Mouse (Mus musculus): Measurements from ENCODE around the gene D630039A03Rik.

D630039A03Rik gene

DNA sequence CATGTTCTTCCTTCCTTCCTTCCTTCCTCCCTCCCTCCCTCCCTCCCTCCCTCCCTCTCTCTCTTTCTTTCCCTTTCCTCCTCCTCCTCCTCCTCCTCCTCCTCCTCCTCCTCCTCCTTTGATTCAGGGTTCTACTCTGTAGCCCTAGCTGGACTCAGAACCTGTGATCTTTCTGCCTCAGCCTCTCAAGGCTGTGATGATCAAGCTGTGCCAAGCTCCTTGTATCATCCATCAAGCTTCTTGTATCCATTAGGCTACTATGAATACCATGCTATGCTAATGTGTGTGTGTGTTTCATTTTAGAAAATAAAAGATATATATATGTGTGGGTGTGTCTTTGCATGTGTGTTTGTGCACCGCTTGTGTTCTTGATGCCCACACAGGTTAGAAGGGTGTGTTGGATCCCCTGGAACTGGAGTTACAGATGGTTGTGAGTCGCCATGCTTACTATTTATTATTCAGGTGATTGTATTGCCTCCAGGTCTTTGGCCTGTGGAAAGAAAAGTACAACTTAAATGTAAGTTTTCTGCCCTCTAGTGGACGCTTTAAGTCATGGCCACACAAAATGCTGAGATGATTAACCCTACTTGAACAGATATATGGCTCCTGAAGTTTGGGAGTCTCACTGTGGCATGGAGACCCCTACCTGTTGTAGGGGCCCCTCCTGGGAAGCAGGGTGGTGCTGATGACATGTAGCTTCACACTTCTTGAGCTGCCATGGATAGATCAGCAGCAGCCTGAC is 11.5 kb upstream of the D630039A03Rik start:
- peak; percentile 78 for DNase-seq (ENCODE audit: low read depth, low spot score)

DNA sequence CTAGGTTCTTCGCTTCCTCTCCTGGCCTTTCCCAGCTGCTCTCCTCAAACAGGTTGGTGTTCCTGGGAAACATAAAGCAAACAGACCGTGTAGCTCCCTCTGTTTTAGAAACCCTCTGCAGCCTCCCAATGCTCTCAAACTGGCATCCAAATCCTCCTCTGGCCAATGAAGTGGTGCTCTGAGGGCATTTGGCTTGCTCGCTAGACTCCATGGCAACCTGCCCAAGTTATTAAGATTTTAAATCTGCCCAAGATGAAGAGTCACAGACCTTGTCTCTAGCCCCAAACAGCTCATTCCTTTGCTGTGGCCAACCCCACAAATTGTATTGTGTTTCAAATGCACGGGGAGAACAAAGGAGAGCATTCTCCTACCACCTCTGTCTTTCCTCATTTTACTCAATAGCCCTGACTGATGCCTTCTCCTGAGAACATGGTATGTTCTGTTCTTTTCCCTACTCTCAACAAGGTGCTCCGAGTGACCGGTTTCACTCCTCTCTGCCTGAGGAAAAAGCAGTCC is 8.5 kb upstream of the D630039A03Rik start:
- no peak for DNase-seq (ENCODE audit: low read depth, low spot score)

DNA sequence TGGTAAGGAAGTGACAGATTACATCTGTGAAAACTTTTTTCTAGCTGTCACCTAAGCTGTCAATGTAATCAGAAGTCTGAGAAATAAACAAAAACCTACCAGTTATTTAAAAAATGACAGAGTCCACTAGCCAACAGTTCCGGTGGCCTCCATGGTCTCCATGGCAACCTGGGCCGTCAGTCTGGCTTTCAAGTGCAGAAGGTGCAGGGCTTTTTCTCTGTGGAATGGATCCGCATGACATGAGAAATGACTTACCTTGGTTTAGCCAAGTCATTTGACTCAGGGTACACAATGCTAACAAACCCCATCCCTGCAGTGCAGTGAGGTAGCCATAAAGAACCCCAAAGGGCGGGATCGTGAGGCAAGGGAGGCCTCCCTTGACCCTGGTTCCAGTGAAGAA is 6.1 kb upstream of the D630039A03Rik start:
- DNase-seq (ENCODE audit: low read depth, low spot score), result no peak

DNA sequence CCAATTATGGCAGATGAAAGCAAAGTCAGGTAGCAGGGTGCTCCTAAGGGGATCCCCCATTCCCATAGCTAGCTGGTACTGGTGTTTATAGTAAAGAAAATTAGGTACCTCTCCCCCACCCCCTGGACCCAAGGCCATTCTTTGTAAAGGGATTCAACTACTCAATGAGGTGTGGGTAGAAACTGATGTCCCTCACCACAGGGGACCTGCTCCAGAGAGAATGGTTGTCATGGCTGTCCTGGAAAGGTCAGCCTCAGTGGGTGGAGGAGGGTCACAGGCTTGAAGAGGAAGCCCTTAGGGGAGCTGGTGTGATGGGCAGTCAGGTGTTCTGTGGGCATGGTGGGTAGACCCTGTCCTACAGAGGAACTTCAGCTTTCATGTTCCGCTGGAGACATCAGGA is 4.4 kb upstream of the D630039A03Rik start:
- DNase-seq (ENCODE audit: low read depth, low spot score), result no peak

DNA sequence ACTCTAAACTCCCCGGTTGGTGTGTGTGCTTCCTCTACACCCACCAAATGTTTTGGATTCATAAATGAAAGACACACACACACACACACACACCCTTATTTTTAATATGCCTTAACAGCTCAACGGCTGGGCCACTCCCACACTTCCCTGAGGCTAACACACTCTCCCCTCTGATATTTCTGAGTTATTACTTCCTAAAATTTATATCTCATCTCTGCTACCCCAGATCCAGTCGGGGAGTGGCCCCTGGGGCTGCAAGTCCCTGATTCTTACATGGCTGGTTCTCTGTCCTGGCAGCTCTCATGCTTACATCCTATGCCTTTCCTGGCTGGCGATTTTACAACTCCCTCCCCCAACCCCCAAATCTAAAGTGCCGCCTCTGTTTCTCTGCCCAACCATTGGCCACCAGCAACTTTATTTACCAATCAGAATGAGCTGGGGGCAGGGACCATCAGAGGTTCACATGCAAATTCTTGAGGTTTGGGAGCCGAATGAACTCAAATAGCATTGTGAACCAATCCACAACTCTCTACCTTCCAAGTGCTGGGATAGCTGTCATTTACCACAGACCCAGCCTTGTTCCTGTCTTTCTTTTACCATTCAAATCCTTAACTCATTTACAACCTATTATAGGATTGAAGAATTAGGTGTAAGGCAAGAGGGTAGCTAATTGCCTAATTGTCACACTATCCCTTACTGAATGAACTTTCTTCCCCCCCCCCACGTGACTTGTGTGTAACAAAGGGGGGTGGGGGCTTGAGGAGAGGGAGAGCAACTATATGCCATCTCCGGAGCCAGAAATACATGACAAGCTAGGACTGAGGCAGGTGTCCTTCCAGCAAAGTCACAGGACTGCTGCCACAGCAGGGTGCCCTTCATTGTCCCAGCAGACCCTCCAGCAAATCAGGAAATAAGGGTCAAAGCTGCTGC is 3.7 kb upstream of the D630039A03Rik start:
- no peak for DNase-seq (ENCODE audit: low read depth, low spot score)

DNA sequence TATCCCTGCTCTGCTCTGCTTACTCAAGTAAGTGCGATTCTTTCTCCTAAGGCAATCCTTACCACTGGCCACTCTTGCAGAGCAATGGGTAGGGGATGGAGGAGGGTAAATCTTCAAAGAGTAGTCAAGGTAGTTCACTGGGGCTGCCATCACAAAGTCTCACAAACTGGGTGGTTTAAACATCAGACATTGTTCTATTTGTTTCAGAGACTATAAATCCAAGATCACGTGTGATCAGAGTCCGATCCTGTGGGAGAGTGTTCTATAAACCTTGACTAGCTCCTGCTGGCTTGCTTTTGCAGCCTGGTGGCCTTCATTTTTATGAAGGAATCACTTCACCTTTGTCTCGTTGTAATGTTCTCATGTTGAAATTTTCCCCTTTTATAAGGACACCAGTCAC is 614 bp upstream of the D630039A03Rik start:
- no peak for DNase-seq (ENCODE audit: low read depth, low spot score)

DNA sequence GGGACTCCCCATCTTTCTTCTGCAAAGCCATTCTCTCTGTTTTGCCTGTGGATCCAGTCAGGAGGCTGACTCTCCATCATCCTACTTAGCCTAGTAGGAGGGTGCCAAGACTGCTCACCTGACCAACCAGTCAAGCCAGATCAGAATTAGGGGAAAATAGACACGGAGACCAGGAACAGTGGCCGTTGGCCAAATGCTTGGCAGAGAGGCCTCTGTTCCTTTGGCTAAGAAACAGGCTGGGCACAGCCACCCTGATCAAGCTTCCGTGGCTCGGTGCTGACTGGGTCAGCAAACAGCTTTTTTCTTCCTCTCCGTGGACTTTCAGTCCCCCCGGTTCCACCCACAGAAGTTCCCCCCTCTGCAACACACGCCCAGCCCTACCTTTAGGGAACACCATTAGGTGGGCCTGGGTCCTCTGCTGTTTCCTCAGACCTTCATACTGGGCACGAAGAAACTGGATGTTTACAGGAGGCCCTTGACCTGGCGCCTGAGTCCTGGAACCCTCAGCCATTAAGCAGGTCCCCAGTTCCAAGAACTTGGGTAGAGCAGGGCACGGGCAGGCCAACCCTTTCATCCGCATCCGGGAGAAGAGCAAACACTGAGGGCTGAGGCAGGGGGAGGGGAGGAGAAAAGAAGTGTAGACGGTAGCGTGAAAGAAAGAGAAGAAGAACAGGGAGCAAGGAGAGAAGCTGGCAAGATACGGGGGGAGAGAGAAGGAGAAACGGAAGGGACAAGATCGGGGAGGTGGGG is 706 bp downstream of the D630039A03Rik start:
- DNase-seq (ENCODE audit: low read depth, low spot score), result no peak

DNA sequence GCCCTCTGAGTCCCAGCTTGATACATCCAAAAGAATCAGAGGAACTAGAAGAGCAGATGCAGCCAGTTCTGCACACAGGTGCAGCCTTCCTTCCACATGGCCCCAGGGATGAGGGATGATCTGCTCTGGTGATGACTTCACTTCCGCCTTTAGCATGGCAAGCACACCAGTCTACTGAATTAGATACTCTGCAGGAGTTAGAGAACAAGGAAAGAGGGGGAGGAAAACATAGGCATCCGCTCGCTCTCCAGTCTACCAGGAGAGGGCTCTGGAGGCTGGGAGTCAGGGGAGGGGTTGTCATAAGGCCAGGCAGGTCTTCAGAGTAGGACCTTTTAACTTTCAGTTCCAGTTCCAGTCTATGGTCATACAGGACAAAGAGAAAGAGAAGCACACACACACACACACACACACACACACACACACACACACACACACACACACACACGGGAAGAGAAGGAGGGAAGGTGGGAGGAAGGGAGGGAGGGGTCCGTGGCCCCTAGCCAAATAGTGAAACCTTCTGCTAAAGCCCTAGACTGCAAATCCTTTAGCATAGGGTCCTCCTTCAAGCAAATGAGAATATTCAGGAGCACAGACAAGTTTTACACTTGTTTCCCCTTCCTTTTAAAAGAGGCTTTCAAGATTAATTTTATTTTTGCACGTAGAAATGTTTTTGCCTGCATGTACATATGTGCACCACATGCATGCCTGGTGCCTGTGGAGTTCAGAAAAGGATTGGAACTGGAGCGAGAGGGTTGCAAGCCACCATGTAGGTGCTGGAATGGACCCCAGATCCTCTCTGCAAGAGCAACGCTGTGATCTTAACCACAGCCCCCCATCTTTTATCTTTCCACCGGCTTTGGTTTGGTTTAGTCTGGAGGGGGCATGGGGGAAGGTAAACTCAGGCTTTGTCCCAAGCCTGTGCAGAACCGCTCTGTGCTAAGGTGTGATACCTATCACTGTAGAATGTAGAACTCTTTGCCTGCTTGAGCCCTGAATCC is 1.6 kb downstream of the D630039A03Rik start:
- no peak for DNase-seq (ENCODE audit: low read depth, low spot score)

DNA sequence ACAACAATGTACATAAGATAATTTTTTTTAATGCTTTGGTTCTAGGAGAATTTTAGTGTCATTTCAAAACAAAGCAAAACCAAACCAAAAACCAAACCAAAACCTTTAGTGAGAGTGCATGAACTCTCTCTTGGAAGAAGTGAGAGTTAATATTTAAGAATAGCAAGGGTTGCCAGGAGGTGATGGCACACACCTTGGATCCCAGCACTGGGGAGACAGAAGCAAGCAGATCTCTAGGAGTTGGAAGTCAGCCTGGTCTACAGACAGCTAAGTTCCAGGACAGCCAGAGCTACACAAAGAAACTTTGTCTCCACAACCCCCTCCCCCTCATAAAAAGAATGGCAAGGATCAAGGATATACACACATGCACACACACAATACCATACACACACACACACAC is 3.1 kb downstream of the D630039A03Rik start:
- no peak for DNase-seq (ENCODE audit: low read depth, low spot score)

DNA sequence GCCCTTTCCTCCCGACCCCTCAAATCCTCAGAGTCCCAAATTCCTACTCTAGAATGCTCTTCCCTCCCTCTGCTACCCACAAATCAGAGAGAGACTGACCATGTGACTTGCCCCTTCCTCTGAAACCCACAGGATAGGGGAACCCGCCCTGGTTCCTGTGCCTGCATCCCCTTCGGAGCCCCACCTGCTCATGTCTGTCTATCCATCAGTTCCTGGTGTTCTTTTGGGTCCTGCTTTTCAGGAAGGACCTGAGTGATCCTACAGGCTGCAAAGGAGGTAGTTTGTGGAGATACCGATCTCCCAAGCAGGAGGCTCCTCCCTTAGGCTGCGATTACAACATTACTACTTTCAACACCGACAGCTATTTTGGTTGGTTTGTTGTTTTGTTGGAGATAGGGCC is 7.2 kb downstream of the D630039A03Rik start:
- DNase-seq (ENCODE audit: low read depth, low spot score), result no peak

DNA sequence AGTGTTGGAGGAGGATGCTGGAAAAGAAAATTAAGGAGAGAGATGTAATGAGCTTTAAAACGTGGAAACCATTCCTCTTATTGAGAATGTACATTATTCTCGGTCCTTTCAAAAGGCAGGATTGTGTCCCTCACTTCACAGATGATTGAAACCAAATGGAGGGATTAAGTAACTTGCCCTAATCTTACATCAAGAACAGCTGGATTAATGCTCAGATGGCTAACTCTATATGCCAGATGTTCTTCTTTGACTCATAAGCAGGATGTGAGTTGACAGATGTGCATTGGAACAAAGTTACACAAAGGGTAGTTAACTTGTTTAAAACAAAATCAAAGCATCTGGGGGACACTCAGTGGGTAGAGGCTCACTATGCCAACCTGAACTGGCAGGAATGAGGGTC is 9.4 kb downstream of the D630039A03Rik start:
- DNase-seq (ENCODE audit: low read depth, low spot score), result no peak

DNA sequence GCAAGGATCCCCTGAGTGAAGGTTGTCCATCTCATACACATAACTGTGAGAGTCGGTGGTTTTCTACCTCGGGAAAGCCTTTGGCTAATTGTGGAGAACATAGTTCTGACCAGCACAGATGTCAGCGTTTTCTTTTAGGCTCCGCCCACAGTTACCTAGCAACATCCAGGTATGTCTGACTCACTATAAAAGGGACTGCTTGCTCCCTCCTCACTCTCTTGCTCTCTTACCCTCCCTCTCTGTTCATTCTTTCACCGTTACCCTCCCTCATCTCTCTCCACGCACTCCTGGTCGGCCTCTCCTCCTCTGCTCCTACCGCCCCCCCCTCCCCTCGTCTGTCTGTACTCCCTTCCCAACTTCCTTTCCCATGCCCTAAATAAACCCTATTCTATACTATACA is 11.5 kb downstream of the D630039A03Rik start:
- DNase-seq (ENCODE audit: low read depth, low spot score), result peak; percentile 29

DNA sequence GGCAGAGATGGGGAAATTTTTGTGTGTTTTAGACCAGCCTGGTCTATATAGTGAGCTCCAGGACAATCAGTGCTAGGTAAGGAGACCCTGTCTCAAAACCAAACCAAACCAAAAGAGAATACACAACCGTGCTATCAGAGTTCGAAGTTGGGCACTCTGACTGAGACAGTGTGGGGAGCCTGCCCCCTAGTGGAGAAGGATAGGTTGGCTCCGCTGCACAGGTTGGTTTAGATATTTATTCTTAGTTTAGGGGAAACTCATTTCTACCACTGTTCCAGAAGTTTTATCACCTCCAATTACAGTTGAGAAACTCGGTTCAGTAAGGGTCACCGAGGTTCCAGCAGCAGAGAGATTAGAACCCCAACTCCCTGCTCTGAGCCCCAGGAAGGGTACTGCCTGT is 11.9 kb downstream of the D630039A03Rik start:
- peak; percentile 79 for DNase-seq (ENCODE audit: low read depth, low spot score)

DNA sequence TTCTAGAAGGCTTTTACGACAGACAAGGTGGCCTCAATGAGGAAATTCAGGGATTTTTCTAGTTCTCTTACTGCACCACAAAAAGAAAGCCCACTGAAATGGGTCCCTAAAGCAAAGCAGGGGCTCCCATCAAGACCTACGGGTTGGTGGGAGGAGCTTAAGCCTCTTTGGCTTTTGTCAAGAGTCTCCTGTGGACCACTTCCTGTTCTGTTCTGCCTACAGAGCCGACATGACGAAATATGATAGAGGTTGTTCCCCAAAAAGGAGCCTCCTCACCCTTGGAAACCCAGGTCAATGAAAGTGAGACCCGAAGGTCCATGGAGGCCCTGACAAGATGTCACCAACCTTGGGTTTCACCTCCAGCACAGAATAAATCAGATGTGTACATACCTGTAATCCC is 13.5 kb downstream of the D630039A03Rik start:
- DNase-seq (ENCODE audit: low read depth, low spot score), result no peak

DNA sequence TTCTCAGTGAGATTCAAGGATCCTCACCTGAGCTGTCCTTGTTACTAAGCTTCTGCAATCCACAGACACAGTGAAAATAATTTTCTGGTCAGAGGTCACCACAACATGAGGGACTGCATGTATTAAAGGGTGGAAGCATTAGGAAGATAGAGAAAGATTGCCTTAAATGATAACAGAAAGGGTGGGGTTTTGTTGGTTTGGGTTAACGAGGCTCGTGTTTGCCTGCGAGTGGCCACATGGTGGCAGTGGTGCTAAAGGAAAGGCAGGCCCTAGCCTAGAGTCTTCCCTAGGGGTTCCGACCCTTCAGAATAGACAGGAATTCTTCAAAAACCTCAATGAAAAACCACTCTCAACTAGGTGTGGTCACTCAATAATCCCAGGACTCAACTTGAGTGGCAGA is 14.9 kb downstream of the D630039A03Rik start:
- peak; percentile 45 for DNase-seq (ENCODE audit: low read depth, low spot score)

DNA sequence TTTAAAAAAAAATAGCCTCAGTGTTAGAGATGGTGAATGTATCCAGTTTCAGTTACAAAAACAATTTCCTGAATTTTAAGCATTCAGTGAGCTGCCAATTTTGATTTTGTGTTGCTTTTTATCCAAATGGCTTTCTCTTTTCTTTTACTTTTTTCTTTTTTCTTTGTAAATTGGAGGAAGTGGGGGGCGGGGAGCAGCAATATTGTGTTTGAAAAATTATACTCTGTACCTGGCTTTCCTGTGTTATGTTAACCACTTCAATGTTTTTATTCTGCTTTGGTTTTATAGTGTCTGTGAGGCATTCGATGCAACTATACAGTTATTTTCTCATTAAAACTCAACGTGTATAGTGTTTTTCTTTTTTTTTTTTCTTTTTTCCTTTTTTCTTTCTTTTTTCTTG is 19.5 kb downstream of the D630039A03Rik start:
- DNase-seq (ENCODE audit: low read depth, low spot score), result no peak

DNA sequence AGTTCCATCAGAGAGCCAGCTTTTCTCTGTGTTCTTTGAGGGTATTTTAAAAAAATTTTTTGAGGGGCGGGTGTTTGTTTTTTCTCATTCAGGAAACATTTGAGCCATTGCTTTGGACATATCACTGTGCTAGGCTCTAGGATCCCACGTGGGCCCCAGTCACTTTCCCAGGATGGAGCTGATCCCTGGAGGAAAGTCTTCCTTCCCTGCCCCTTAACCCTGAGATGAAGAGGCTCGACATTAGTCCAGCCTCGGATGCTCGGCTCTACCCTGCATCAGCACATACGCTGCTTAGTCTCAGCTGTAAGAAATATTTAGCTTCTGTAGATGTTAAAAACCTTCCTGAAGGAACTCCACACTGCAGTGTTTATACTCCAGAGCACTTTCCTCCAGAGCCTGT is 20.2 kb downstream of the D630039A03Rik start:
- no peak for DNase-seq (ENCODE audit: low read depth, low spot score)

DNA sequence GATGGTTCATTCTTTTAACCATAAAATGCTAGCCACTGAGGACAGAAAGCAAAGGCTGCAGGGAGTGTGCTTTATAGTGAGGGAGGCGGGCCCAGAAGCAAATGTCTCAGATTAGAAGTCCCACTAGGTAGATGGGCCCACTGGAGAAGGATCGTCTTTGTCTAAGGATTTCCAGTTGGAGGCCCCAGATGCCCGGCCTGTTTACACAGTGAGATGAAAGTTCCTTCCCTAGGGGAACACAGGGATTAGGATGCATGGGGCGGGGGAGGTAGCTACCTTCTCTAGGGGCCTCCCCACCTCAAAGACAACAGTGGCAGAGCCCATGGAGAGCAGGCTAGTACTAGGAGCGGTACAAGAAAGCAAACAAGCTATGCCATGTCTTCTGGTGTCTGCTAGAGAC is 21.0 kb downstream of the D630039A03Rik start:
- DNase-seq (ENCODE audit: low read depth, low spot score), result no peak

DNA sequence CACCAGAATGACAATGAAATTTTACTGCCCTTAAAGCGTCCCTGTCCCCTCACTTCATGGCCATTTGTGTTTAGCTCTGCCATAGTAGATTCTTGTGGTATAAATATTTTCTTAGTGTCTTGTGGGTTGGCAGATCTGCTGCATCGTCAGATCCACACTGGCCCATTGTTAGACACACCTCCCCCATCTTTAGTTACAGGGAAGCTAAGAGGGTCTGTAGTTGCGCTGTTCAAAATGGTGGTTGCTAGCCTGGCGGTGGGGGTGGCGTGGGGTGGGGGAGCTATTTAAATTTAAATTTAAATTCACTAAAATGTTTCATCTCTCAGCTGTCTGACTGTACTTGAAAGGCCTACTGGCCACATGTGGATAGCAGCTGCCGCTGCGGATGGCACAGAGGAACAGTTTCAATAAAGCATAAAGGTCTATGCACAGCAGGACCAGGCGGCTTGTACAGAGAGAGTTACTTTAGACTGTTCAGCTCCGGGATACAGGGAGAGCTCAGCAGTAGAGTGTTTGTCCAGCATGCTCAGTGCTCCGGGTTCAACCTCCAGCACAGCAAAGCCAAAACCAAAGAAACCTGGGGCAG is 24.0 kb downstream of the D630039A03Rik start:
- DNase-seq (ENCODE audit: low read depth, low spot score), result no peak

DNA sequence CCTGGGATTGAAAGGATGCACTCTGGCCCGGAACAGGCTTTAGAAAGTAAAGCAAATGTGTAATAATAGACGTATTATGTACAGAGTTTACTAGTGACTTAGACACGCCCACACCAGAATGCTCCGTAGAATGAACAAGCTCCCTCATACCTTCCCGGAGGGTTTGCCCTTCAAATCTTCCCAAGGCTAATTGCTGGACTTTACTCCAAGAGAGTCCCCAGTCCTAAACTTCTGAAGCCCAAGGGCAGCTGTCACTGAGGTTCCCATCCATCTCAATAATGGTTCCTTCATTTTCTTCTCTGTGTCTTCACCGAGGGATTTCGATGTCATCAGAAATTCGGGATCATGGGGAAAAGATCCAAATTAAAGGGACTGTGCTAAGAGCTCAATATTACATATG is 26.3 kb downstream of the D630039A03Rik start:
- no peak for DNase-seq (ENCODE audit: low read depth, low spot score)
